Mouse (Mus musculus) heart, embryonic 15.5 days (tissue): Measurements from ENCODE around the gene Map3k7cl. TPM values are rescaled to one million over a fixed set of nuclear protein-coding genes. Genes with fewer than 3 reads are reported as not detected.

Source experiments
- ATAC-seq: fragments of 200-750 bp; cut with Nextera tagmentation; replicated peaks from 2 replicates; pipeline ENCODE4 v1.8.0; 2017; ENCODE audit warnings: low read depth, moderate TSS enrichment; ENCODE audit not compliant: insufficient number of reproducible peaks, insufficient read depth, low FRiP score
- H3K27ac ChIP-seq: fragments of 300-500 bp; sonication (generic); 2 replicates; pipeline ENCODE4 v1.5.1; 2015; ENCODE audit warnings: mild to moderate bottlenecking, inconsistent platforms
- H3K27me3 ChIP-seq: fragments of 300-500 bp; sonication (generic); 2 replicates; pipeline ENCODE4 v1.6.1; 2015; ENCODE audit warnings: inconsistent platforms
- H3K36me3 ChIP-seq: fragments of 300-500 bp; sonication (generic); 2 replicates; pipeline ENCODE4 v1.6.1; 2015; ENCODE audit warnings: mild to moderate bottlenecking, inconsistent platforms
- H3K4me1 ChIP-seq: fragments of 300-500 bp; sonication (generic); replicated peaks from 2 replicates; pipeline ENCODE4 v1.6.1; 2015; ENCODE audit warnings: inconsistent platforms
- H3K4me2 ChIP-seq: fragments of 300-500 bp; sonication (generic); 2 replicates; pipeline ENCODE4 v1.6.1; 2015; ENCODE audit warnings: inconsistent platforms, mild to moderate bottlenecking, moderate library complexity
- H3K4me3 ChIP-seq: fragments of 300-500 bp; sonication (generic); 2 replicates; pipeline ENCODE4 v1.5.1; 2015; ENCODE audit warnings: mild to moderate bottlenecking, inconsistent platforms
- H3K9ac ChIP-seq: fragments of 300-500 bp; sonication (generic); 2 replicates; pipeline ENCODE4 v1.6.1; 2015; ENCODE audit warnings: mild to moderate bottlenecking, inconsistent platforms
- H3K9me3 ChIP-seq: fragments of 300-500 bp; sonication (generic); replicated peaks from 2 replicates; pipeline ENCODE4 v1.6.1; 2016; ENCODE audit warnings: inconsistent platforms
- WGBS: fragments of 180-500 bp; shearing (Covaris S2); methylation state at CpG from one replicate; pipeline ENCODE4 v1.1.7; 2015; ENCODE audit warnings: mixed read lengths; 5-methylcytosine and 5-hydroxymethylcytosine counted together
- polyA plus RNA-seq: library from polyadenylated mRNA; unstranded; fragments of >200 nt; fragmentation: Nextera tagmentation; extraction: Ambion mirVana; gene quantifications from 2 replicates; pipeline ENCODE4 v1.2.1, GENCODE M21; 2015

Map3k7cl gene
- polyA plus RNA-seq = 1.0 and 1.3 TPM in 2 replicates

DNA sequence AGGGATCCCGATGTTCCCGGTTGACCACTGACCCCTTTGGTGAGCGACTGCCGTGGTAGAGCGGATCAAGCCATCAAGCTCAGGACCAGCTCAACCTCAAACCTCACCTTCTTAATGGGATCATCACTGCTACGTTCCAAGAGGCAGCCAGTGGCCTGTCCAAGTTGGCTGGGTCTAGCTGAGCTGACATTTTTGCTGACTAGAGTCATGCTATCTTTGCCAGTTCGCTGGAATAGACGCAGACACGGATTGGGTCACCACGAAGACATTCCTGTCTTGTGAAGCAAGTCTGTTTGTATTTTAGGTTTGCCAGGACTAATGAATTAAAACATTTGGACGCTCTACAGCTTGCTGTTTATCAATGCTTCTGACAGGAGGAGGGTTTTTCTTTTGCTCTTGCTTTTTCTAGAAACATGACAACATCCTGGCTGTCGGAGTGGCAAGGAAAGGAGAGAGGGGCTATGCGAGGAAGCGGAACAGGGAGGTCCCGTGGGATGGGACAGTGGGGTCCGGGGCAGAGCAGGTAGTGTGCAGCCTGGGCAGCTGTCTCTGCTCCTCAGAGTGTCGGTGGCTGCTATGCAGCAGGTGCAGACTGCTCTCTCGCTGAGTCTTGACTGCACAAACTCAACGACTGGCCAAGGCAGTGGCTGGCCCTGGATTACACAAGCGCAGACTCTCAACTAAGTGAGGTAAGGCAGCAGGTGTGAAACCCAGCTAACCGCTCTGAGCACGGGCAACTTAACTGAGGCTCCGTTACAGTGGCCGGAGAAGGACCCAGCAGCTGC lies at the start of gene Map3k7cl:
TSS of gene Map3k7cl (plus strand) at position 424 of the 785 bp plus-strand sequence.
- Histone ChIP-seq H3K36me3 (no peaks in the 10 kb centered on the region), H3K9me3 (no peaks in the 10 kb centered on the region), H3K4me2 (peak within 1 kb of the TSS; percentile 33; the same call in 1 of the 2 replicates), H3K4me1 (peaks cover 13% of the 10 kb centered on the region), H3K27ac (peak within 1 kb of the TSS; percentile 48; the same call in 1 of the 2 replicates), H3K27me3 (no peaks in the 10 kb centered on the region), H3K9ac (no peak within 1 kb of the TSS), H3K4me3 (peak within 1 kb of the TSS; percentile 15; the same call in 1 of the 2 replicates)
- WGBS = 49% methylated on average over 24 of the region's 24 CpGs
- ATAC-seq = no peak

DNA sequence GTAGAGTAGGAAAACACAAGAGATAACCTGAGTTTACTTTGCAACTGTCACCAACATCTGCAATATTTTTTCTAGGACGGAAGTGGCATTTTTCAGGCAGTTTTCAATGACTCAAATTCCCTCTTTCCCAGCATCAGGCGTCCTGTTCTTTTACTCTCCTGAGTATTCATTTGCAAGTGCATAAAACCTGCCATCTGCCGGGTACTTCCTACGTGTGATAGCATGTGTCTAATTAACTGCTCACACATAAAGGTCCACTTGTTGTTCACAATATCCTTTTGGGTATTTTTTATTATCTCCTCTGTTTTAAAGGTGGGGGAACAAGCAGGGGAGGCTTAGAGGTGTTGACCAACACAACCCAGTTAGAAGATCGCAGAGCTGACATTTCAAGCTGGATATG lies 41.4 kb upstream of the Map3k7cl start:
- ATAC-seq = no peak

DNA sequence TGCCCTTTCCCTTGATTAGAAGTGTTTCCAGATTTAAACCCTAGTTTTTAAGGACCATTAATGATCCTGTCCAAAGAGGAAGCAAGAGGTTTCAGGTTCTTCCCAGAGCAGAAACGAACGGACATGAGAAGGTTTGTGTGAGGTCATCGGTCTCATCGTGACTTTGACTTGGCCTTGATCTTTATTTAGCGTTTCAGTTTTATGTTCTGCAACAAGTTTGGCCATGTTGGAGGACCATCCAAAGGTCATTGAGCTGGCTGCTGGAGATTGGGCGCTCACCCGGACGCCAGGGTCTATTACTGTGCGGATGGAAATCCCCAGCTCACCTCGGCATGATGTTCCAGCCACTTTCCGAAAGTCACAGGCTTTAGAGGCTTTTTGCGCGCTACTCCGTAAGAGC lies 40.8 kb upstream of the Map3k7cl start:
- no peaks in the 10 kb centered on the region for H3K36me3 ChIP-seq
- H3K27me3 ChIP-seq = no peaks in the 10 kb centered on the region
- no peak overlapping the region for H3K4me2 ChIP-seq
- 87% methylated on average over 14 of the region's 14 CpGs for WGBS
- peaks cover 3% of the 10 kb centered on the region; the same call in 1 of the 2 replicates for H3K4me1 ChIP-seq
- H3K27ac ChIP-seq = no peak overlapping the region
- no peak overlapping the region for H3K9ac ChIP-seq
- no peaks in the 10 kb centered on the region for H3K9me3 ChIP-seq
- H3K4me3 ChIP-seq = no peak overlapping the region
- no peak for ATAC-seq

More for the DNA sequence above, 41.4 kb upstream of the Map3k7cl start:
- Histone ChIP-seq H3K36me3 (no peaks in the 10 kb centered on the region), H3K4me3 (no peak overlapping the region), H3K9ac (no peak overlapping the region), H3K27ac (no peak overlapping the region), H3K4me1 (peaks cover 4% of the 10 kb centered on the region; the same call in 1 of the 2 replicates), H3K9me3 (no peaks in the 10 kb centered on the region), H3K27me3 (no peaks in the 10 kb centered on the region), H3K4me2 (no peak overlapping the region)
- 72% methylated on average over 5 of the region's 5 CpGs for WGBS

DNA sequence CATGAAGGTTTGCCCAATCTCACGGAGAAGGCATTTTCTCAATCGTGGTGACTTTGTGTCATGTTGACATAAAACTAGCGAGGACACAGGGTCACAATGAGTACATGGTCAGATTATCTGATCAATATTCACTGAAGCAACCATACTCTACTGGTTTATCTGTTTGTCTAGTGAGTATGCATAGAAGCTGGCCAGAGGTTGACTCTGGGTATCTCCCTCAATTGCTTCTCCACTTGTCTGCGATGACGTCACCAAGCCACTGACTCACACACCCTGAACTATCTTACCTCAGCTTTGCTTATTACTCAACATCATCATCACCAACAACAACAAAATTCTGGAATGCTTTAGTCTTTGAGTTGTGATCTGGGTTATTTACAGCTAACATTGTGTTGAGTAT lies 28.9 kb upstream of the Map3k7cl start:
- H3K4me3 ChIP-seq = no peak overlapping the region
- no peak for ATAC-seq
- WGBS = 73% methylated on average over 5 of the region's 5 CpGs

DNA sequence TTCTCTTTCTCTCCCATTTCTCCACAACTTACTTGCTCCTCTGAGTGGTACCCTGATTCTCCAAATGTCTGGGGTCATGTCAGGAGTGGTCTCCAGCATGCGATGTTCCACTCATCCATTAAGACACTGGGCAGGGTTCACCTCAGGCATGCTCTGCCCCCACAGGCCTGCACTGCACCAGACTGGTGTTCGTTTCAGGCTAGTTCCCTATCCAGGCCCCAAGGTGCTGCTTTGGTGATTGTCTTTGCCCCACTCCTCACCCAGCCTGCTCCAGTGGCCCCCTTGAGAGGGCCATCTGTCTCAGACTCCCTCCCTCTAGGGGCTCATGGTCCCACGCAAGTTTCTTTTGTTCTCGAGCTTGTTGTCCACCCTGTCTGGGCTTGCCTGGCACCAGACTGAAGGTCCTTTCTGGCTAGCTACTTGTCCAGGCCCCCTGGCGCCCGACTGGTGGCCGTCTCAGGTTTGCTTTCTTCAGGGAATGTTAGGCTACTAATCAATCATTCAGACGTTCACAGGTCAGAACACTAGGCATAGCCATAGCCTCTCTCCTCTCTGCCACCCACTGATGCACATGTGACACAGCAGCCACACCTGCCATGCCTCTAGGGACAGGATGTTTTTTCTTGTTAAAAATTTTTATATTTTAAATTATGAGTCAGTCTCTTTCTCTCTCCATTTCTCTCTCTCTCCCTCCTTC lies 25.4 kb upstream of the Map3k7cl start:
- Histone ChIP-seq H3K4me3 (no peak overlapping the region), H3K27ac (no peak overlapping the region), H3K36me3 (no peaks in the 10 kb centered on the region), H3K9ac (no peak overlapping the region), H3K27me3 (no peaks in the 10 kb centered on the region), H3K9me3 (no peaks in the 10 kb centered on the region), H3K4me2 (no peak overlapping the region), H3K4me1 (0 out of 2 replicates have a peak, but pooled peaks cover 7% of the 10 kb centered on the region)
- ATAC-seq = no peak
- WGBS = 57% methylated on average over 8 of the region's 8 CpGs

More for the DNA sequence above, 28.9 kb upstream of the Map3k7cl start:
- no peaks in the 10 kb centered on the region for H3K36me3 ChIP-seq
- no peak overlapping the region for H3K9ac ChIP-seq
- H3K4me2 ChIP-seq = no peak overlapping the region
- no peak overlapping the region for H3K27ac ChIP-seq
- 0 out of 2 replicates have a peak, but pooled peaks cover 7% of the 10 kb centered on the region for H3K4me1 ChIP-seq
- no peaks in the 10 kb centered on the region for H3K27me3 ChIP-seq
- no peaks in the 10 kb centered on the region for H3K9me3 ChIP-seq

DNA sequence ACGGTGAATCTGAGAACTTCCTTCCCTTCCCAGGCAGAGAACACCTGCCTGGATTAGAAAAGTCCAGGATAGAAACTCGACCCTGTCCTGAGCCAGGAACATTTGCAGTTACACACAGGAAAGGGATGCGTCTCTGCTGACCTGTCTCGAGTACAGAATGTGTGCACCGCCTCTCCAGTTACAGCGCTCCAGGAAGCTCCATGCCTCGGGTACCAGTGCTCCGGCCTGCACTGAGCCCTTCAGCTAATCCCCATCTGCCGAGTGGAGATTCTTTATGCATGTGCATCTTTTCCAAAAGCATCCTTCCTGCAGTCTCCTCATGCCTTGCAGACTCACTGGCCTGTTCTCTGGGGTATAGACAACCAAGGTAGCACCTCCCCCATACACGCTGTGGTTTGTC lies 24.4 kb upstream of the Map3k7cl start:
- Histone ChIP-seq H3K4me1 (0 out of 2 replicates have a peak, but pooled peaks cover 6% of the 10 kb centered on the region), H3K36me3 (no peaks in the 10 kb centered on the region), H3K4me3 (no peak overlapping the region), H3K9ac (no peak overlapping the region), H3K4me2 (no peak overlapping the region), H3K9me3 (no peaks in the 10 kb centered on the region), H3K27me3 (no peaks in the 10 kb centered on the region), H3K27ac (no peak overlapping the region)
- ATAC-seq = no peak
- WGBS = 60% methylated on average over 10 of the region's 10 CpGs

DNA sequence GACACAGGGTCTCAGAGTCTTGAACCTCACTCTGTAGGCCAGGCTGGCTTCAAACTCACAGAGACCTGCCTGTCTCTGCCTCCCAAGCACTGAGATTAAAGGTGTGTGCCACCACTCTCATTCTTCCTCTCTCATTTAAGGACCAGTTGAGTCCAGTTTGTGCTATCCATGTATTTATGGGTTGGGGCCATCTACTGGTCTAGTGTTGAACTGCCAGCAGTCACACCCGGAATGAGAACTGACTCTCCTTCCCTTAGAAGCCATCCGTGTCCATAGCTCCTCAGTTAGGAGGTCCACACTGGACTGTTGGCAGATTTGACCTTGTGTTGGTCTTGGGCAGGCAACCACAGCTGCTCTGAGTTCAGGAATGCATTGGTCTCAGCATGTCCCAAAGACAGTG lies 4.8 kb upstream of the Map3k7cl start:
- peaks cover 3% of the 10 kb centered on the region for H3K4me1 ChIP-seq
- 57% methylated on average over 2 of the region's 2 CpGs for WGBS
- ATAC-seq = no peak

DNA sequence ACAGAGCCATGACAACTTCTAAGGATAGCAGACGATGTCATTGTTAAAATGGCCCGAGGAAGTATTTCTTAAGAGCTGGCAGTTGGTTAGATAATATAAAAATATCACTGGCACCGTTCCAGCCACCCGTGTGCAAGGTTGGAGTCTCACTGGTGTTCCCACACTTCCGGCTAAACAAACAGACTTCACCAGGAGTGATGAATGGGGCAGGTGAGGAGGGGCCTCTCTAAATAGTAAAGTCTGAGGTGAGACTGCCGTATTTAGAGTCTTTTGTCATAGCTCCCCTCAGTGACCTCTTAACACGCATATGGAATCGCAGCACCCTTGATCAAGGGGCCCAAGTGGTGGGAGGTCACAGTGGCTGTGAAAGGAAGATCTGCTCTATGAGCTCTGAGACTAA lies 3.2 kb downstream of the Map3k7cl start:
- WGBS = 24% methylated on average over 8 of the region's 8 CpGs
- no peaks in the 10 kb centered on the region for H3K9me3 ChIP-seq

More for the DNA sequence above, 4.8 kb upstream of the Map3k7cl start:
- H3K9me3 ChIP-seq = no peaks in the 10 kb centered on the region
- no peak overlapping the region for H3K27ac ChIP-seq
- H3K4me3 ChIP-seq = no peak overlapping the region
- no peak overlapping the region for H3K4me2 ChIP-seq
- no peaks in the 10 kb centered on the region for H3K36me3 ChIP-seq
- no peak overlapping the region for H3K9ac ChIP-seq
- H3K27me3 ChIP-seq = no peaks in the 10 kb centered on the region

DNA sequence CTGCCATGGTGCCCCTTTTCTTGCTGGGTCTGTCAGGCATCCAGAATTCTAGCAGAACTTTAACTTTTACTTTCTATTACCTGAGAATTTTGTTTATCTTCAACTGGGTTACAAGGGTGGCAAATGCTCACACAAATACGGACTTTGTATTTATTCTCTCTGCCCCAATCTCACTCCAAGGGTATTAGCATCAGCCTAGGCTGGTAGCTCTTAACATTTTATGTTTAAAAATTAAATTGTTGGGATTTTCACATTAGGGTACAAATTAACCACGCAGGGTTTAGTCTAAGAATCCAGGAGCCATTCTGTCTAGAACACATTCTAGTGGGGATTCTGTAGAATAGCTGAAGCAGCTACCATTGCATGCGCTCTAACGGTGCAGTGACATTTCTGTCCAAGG lies 8.4 kb downstream of the Map3k7cl start:
- Histone ChIP-seq H3K4me2 (no peak overlapping the region), H3K27ac (no peak overlapping the region), H3K27me3 (no peaks in the 10 kb centered on the region), H3K9me3 (no peaks in the 10 kb centered on the region), H3K4me3 (no peak overlapping the region), H3K36me3 (no peaks in the 10 kb centered on the region), H3K9ac (no peak overlapping the region), H3K4me1 (peaks cover 3% of the 10 kb centered on the region; the same call in 1 of the 2 replicates)
- ATAC-seq = no peak
- WGBS = 74% methylated on average over 4 of the region's 4 CpGs

More for the DNA sequence above, 3.2 kb downstream of the Map3k7cl start:
- Histone ChIP-seq H3K27ac (no peak overlapping the region), H3K4me3 (no peak overlapping the region), H3K9ac (no peak overlapping the region), H3K4me1 (peaks cover 13% of the 10 kb centered on the region), H3K36me3 (no peaks in the 10 kb centered on the region), H3K4me2 (no peak overlapping the region), H3K27me3 (no peaks in the 10 kb centered on the region)
- no peak; the same call in 1 of the 2 replicates for ATAC-seq

DNA sequence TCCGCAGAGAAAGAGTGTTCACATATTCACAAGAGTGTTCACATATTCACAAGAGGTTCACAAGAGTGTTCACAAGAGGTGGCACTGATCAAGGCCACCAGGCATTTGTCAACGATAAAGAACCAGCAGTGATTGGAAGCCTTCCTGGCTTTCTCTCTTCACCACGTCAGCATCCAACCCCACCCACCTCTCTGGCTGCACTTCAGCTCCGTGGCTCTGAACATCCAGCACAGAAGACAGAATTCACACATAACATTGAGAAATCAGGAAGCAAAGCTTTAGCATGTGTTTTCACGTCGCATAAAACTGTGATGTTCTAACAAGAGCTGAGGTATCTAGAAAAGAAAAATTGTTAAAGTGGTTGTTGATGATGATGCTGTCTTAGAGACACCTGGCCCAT lies 10.4 kb downstream of the Map3k7cl start:
- Histone ChIP-seq H3K9ac (no peak overlapping the region), H3K36me3 (no peaks in the 10 kb centered on the region), H3K4me2 (no peak overlapping the region), H3K27ac (no peak overlapping the region), H3K4me1 (no peaks in the 10 kb centered on the region), H3K27me3 (no peaks in the 10 kb centered on the region), H3K9me3 (no peaks in the 10 kb centered on the region), H3K4me3 (no peak overlapping the region)
- no peak for ATAC-seq
- 56% methylated on average over 6 of the region's 6 CpGs for WGBS

DNA sequence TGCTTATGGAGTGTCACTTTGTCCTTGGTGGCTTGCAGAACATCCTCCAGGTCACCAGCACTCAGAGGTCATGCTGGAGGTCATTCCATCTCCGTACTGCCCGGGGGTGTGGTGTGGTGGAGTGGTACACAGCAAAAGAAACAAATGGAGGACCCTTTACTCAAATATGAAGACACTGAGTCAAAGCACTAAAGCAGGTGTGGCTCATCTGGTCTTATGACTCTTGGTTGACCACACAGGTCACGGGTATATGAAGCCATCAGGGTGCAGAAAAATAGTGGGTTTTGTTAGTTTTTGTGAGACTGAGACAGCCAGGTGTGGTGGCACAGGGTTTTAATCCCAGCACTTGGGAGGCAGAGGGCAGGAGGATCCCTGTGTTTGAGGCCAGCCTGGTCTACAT lies 11.4 kb downstream of the Map3k7cl start:
- Histone ChIP-seq H3K9ac (no peak overlapping the region), H3K4me3 (no peak overlapping the region), H3K27me3 (no peaks in the 10 kb centered on the region), H3K36me3 (no peaks in the 10 kb centered on the region), H3K4me1 (no peaks in the 10 kb centered on the region), H3K9me3 (no peaks in the 10 kb centered on the region), H3K4me2 (no peak overlapping the region), H3K27ac (no peak overlapping the region)
- ATAC-seq = no peak; the same call in 1 of the 2 replicates
- 73% methylated on average over 3 of the region's 3 CpGs for WGBS
